Mouse (Mus musculus) kidney, postnatal 4 days (tissue): ENCODE measurements at regions not wholly inside any gene's neighbourhood (a gene's known extent, or its start where the extent isn't known, plus 50 kb on each side); places are given as distances from the start of the nearest gene placed in this dataset.
A peak's percentile ranks its signal among the peaks of the same experiment; 100 is the strongest.

Source experiments
- DNase-seq, 2 experiments: peaks; one replicate each; pipeline ENCODE4 v3.0.0; 2021; ENCODE audit warnings: mixed read lengths in 2 of 2

DNA sequence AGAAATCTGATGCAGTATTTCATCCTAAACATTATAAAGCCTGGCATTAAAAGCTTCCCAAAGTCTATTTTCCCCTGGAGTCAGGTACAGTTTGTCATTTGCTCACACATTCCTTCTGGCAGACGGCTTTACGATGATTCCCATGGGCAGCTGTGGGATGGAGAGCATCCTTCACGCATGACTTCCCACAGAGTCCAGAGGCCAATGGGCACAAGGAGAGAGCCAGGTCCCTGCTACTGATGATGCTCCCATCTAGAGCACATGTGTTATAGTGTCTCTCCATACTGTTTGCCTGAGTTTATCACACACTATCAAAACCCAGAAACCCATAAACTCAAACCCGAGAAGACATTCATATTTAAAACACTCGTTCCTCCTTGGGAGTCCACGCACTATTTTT is 270.8 kb upstream of the Noct start:
- peak; percentile 26 to 38 for DNase-seq

DNA sequence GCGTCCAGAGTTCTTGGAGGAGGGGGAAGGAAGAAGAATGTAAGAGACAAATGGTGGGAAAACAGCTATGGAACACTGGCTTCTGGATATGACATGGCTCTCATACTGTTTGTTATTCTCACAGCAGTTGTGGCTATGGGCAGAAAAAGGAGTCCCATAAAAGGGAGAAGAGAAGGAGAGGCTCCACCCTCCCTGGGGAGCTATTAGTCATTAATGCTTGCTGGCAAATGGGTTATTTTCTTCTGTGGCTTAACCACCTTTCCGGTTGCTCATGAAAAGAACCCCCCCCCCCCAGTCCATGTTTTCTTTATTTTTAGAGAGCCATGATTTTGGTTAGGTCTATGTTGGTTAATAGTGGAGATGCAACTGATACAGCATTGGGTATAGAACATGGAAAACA is 253.9 kb upstream of the Noct start:
- DNase-seq: no peak

GRCm38 (mm10) chr3:50973081-50973480 is 251.2 kb upstream of the Noct start:
- DNase-seq: no peak

DNA sequence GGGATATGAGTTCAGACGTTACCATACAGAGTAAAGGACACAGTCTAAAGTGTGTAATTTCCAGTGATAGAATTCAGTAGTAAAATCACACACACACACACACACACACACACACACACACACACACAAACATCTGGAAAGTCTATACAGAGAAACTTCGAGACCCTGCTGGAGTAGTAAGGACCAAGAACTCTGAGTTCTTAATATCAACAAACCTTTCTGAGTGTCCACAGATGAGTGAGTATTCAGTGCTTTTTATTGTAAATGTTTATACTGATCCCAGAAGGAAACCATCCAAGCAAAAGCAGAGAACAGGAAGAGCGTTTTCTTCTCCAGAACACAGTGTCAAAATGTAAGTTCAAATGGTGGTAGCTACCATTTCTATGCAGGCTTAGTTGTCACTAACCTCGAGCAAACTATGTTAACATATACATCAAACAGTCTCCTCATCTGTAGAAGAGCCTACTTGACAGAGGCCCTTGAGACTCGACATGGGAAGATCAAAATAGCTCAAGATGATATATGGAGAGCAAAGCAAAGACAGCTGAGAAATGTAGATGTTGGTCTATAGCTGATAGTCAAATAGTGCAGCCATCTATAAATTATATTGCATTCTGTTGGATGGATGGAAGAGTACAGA is 248.0 kb upstream of the Noct start:
- DNase-seq: no peak

DNA sequence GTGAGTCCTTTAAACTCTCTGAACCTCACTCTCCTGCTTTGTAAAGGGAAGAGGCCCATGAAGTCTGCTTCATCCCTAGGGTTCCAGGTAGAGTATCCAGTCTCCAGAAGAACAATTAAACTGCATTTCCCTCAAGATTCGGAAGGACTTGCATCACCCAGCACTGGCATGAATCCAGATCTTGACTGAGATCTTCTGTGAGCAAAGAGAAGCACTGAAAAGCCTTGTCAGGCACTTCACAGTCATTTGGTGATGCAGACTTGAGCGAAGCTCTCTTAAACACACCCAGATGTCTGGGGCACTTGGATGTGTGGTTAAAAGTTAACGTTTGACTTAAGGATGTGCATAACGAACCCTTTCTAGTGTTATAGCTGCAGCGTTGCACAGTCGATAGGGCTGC is 247.4 kb upstream of the Noct start:
- DNase-seq: no peak

GRCm38 (mm10) chr3:50978636-50979035 is 245.6 kb upstream of the Noct start:
- DNase-seq: no peak

GRCm38 (mm10) chr3:50979592-50979991 is 244.7 kb upstream of the Noct start:
- no peak for DNase-seq

- DNase-seq: no peak
Measured at GRCm38 (mm10) chr3:50981751-50982150, 242.5 kb upstream of the Noct start.

DNA sequence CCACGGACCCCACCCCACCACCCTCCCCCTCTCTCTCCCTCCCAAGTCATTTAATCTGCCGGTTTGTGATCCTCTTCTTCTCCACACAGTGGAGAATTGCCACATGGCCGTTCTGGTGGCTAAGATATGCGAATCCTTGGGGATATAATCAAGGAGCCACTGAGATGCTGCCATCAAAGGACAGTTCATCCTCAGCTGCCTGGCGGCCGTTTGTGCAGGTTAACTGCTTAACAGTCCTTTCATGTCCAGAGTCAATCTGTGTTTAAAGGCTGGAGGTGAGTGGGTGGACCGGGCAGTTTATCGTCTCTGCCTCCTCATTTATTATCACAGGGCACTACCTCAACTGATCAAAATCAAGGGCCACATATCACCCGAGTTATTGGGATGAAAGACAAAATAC is 241.6 kb upstream of the Noct start:
- DNase-seq: no peak

DNA sequence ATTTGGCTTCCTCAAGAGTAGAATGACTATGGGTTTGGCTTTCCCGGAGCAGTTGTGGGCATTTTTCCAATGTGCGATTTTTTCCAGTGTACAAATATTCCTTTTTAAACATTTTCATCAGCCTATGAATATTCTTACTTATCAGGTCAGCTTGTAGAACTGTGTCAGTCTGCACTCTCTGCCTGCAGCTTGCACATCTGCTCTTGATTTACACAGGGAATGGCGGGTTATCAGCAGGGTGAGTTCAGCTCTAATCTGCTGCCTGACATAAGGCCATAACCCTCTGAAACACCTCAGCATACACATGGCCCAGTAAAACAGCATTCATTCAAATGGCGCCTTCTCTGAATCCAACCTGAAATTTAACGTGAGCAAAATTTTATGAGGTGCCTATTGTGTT is 241.1 kb upstream of the Noct start:
- DNase-seq: peak in 1 of 2 experiments; percentile 21

GRCm38 (mm10) chr3:50983962-50984765 is 240.1 kb upstream of the Noct start:
- peak; percentile 21 to 23 for DNase-seq

DNA sequence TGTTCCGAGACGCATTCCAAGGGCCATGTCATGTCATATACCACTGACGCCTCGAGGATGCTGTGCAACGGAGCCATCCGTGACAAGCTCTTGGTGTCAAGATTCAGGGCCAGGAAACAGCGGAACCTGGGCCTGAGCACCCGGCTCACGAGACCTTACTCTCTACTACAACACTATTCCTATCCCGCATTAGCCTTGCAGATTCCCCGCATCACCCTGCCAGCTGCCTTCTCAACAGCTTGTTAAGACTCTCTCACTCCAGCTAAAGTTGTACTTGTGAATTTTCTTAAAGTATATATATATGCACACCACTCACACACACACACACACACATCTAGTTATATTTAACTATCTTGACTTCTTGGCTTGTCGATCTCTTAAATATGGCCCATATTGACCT is 236.4 kb upstream of the Noct start:
- DNase-seq: no peak

DNA sequence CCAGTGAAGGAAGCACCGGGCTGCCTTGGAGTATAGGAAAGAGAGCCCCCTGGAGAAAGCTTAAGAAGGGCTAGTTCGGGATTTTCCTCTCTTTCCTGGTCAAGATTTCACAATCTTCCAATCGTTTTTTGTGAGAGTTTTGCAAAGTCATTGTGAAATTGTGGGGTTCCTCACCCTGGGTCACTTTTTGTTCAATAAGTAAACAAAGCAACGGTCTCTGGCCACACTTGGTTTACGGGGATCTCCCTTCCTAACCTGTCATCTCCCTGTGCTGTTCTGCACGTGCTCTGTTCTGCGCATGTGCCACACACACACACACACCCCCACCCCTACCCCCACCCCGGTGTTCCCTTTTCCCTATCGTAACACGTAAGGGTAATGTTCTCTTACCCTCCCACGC is 233.4 kb upstream of the Noct start:
- DNase-seq: no peak

GRCm38 (mm10) chr3:50992581-50993313 is 231.5 kb upstream of the Noct start:
- DNase-seq: peak; percentile 39 to 60

DNA sequence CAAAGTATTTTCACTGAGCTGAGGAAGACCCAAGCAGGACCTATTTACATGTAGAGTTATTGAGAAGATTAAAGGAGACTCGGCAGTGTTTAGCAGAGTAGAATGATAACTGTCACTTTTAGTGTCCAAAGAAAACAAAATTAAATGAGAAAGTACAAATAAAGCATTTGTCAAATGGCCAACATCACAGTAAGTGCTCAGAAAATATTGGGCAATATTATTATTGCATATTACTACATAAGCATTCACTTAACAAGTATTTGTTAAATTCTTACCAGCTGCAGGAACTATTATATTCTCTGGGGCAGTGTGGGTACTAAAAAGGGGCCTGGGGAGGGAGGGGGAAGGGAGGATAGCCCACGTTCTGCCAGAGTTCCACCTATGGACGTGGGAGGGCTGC is 224.5 kb upstream of the Noct start:
- no peak for DNase-seq

- no peak for DNase-seq
Measured at GRCm38 (mm10) chr3:51000938-51001337, 223.3 kb upstream of the Noct start.

GRCm38 (mm10) chr3:51002662-51003061 is 221.6 kb upstream of the Noct start:
- DNase-seq: no peak

- no peak for DNase-seq
Measured at GRCm38 (mm10) chr3:51003506-51004170, 220.6 kb upstream of the Noct start.

GRCm38 (mm10) chr3:51004216-51004615 is 220.0 kb upstream of the Noct start:
- DNase-seq: no peak

DNA sequence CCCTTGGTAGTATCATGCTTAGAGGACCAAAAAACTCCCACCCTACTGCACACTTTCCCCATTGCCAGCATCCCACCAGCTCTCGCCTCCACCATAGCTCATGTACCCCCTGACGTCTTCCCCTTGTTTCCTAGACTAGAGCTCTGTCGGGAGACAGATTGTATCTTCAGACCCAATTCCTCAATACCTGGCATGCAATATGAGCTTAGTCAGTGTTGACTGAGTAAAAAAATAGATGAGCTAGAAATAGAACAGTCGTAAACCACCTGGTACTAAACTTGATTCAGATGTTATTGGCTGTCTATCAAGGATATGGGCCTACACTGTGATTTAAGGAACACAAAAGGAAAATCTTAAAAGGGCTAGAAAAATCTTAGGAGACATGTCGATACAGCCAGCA is 215.1 kb upstream of the Noct start:
- no peak for DNase-seq

DNA sequence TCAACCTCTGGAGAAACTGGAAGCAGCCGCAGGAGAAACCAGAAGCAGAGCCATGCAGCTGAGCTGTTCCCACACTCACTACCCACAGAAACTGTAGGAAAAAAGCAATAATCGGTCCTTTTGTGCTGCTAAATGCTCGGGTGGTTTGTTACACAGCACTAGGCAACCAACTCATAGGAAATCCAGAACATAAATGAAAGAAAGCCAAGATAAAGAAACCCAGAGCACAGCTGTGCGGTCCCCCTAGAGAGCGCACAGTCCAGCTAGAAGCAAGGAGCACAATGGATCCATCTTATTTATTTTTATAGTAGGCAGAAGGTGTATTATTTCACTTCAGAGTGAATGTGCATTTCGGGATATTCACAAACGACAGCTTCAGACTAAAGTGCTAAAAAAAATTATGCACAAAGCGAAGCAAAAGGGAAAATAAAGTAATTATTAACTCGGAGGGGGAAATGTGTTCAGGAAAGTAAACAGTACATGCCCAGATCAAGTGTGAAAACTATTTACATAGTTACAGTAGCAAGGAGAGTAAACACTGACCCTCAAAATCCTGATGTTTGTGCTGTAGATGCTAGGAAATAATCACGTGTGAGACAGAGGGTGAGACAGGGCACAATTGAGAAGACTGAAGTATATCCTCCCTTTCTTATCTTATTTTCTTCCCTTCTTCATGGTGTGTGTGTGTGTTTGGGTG is 204.4 kb upstream of the Noct start:
- DNase-seq: peak in 1 of 2 experiments; percentile 10

GRCm38 (mm10) chr3:51024655-51025054 is 199.6 kb upstream of the Noct start:
- DNase-seq: no peak

GRCm38 (mm10) chr3:51031821-51032220 is 192.4 kb upstream of the Noct start:
- DNase-seq: peak; percentile 19 to 27
